Mouse (Mus musculus) C2C12 (cell line): ENCODE data around the gene Ceacam9.

Experiments used
- CEBPB ChIP-seq: IDR thresholded peaks from one replicate; pipeline ENCODE4 v1.6.1; 2011; ENCODE audit warnings: low read depth, mild to moderate bottlenecking, control low read depth, moderate library complexity
- CTCF ChIP-seq: IDR thresholded peaks from one replicate; pipeline ENCODE4 v1.5.1; 2011; ENCODE audit not compliant: control insufficient read depth, insufficient read depth, insufficient read length

- no peak for TF ChIP-seq CTCF
- no peak for TF ChIP-seq CEBPB
These were observed 9.1 kb downstream of the Ceacam9 start for GRCm38 (mm10) chr7:16730791-16731190.
